Mouse (Mus musculus): Measurements from ENCODE around the gene Pygm.
A peak's percentile ranks its signal among the peaks of the same experiment; 100 is the strongest.

Pygm gene

DNA sequence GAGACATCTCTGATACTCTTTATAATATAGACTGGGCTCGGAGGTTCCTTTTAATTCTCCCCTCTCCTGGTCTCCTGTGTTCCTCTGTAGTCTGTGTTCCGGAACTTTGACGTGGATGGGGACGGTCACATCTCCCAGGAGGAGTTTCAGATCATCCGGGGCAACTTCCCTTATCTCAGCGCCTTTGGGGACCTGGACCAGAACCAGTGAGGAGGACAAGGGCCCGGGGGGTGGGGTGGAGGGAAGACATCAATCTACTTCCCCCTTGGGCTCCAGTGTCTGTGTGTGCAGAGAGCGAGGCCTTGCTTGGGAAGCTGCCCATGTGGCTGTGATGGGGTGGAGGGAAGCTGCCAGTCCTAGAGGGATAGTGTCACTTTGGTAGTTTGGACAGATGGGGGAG lies 24.6 kb downstream of the Pygm start:
- DNase-seq (ENCODE audit: extremely low read depth, low read depth), result peak; percentile 33

DNA sequence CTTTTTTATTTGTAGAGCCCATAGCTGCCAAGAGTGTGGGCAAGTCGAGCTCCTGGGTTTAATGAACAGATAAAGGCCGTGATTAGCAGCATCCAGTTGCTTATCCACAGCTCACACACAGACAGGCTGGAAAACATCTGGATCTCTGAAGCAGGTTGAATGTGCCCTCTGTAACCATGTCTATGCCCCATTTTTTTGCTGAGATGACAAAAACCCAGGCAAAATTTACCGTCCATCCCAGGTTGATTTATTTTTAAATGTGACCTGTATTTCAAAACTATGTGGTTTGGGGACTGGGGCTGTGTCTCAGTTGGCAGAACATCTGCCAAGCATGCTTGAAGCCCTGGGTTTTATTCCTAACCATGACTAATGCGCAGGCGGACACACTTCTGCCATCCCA lies 25.0 kb downstream of the Pygm start:
- no peak for DNase-seq (ENCODE audit: extremely low read depth, low read depth)

DNA sequence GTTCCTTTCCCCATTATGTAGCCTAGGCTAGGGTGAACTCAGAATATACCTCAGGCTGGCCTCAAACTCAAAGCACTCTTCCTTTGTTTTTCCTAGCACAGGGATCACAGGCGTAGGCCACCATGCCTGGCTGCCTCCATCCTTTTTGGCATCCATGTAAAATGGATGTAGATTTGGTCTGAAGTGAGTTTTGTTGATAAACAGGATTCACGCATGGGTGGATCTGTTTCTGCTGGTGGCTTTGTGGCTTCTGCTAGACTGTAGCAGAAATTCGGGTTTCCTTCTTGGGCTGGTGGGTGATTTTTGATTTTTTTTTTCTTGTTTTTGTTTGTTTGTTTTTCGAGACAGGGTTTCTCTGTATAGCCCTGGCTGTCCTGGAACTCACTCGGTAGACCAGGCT lies 25.7 kb downstream of the Pygm start:
- DNase-seq (ENCODE audit: extremely low read depth, low read depth), result no peak

DNA sequence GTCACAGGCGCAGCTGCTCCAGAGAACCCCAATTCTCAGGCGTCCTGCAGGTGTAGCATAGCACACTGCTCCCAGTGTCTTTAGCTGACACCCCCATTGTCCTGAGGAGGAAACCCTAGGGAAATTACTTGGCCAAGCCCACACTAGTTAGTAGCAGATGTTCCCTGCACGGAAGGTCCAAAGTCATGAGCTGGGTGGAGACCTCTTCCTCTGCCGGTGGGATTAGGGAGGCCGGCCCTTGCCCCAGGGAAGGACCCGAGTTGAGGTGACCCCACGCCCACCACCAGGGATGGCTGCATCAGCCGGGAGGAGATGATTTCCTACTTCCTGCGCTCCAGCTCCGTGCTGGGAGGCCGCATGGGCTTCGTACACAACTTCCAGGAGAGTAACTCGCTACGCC lies 28.6 kb downstream of the Pygm start:
- no peak for DNase-seq (ENCODE audit: extremely low read depth, low read depth)

DNA sequence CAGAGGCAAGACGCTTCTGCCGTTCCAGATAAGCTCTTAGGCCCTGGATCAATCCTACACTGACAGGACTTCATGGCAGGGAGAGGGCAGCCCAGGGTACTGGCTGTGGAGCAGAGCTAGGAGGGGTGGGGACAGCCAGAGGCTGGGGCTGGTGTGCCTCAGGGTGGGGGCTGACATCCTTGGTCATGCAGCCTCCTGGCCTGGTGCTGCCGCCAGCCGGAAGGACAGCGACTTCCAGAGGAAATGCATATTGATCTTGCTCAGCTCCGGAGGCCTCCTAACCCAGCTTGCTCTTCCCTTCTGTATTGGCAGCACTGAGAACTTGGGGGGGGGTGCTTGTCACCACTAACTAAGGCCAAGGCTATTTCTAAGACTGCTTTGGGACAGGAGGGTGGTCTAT lies 31.3 kb downstream of the Pygm start:
- no peak for DNase-seq (ENCODE audit: extremely low read depth, low read depth)

DNA sequence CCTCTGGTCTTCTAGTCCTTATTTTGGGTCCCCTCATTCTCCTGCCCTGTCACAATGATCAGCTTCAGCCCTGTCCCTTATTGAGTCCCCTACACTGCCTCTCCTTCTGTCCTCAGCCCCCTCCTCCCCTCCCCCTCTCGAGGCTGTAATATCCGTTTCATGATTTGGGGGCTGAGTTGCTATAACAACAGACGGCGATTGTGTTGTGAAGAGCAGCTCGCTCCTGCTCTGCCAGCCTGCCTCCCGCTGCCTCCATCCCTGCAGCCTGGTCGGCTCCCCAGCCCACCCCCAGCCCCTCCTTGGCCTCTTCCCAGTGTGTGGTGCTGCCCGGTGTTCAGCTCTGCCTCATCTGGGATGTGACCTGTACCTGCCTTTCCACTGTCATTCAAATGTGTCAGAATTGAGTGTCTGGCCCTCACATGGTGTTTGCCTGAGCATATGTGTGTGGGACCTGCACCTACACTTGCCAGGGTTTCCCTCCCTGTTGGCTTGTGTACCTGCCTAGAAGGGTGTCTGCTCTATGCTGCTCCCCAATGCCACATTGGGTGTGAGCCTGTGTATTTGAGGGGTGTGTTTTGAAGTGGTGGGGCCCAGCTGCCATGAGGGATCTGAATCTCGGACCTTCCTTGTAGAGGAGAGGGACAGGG lies 32.0 kb downstream of the Pygm start:
- no peak for DNase-seq (ENCODE audit: extremely low read depth, low read depth)

DNA sequence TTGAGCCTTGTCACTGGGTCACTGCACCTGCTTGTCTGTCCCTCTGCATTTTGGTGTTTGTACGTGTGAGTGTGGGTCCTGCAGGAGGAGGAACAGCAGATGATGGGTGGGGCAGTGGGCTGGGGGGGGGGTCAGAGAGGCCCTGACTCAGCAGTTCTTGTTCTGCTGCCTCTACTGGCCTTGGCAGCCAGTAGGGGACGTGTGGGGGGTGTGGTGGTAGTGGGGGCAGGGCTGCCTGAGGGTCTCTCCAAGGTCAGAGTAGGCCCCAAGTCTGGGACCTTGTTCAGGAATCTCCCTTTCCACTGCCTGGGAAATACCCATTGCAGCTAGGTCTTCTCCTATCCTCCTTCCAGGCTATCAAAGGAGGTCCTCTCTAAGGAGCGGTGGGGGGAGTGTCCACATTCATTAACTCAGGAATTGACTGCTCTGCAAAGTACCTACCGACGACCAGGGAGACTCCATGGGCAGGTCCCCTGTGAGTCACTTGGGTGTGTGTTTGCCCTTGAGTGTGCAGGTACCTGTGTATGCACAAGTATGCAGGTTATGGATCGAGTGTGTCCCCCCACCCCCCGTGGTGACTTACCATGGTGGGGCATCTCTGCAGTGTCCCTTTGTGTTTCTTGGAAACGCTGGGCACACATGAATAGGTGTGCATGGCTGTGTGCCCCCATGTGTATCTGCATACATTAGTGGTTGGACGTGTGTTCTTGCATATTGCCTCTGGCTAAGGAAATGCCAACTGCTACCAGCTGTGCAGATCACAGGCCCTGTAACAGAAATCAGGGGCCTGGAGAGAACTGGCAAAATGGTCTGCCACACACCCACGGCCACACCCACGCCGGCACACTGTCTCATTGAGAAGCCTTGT lies 32.9 kb downstream of the Pygm start:
- DNase-seq (ENCODE audit: extremely low read depth, low read depth), result no peak

DNA sequence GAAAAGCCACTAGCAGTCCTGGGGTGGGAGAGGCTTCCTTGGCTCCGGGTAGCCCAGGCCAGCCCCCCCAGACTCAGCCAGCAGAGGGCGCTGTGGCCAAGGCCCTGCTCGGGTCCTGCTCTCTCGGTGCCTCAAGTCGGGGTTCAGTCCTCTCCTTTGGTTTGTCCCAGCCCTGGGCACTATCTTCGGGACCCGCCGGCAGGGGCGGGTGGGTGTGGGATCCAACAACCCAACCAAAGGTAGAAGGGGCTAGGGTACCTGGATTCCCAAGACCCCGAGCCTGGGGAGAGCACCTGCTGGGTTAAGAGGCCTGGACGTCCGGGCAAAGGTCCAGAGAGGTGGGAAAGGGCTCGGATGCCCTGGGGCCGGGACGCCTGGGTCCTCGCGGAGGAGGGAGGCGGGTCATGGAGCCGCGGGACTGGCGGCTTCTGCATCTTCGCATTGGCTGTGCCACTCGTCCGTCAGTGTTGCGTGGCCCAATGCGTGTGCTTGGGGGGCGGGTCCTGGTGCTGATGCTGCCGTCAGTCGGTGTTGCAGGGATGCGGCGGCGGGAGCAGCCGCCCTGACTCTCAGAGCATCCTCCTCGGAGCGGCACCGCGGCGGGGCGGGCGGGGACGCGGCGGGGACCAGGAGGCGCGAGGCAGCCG lies 34.2 kb downstream of the Pygm start, which contains the start of gene Nrxn2:
Gene Nrxn2 (plus strand): TSS at position 499 of the 647 bp plus-strand sequence.
- peak; percentile 49 for DNase-seq (ENCODE audit: extremely low read depth, low read depth)

DNA sequence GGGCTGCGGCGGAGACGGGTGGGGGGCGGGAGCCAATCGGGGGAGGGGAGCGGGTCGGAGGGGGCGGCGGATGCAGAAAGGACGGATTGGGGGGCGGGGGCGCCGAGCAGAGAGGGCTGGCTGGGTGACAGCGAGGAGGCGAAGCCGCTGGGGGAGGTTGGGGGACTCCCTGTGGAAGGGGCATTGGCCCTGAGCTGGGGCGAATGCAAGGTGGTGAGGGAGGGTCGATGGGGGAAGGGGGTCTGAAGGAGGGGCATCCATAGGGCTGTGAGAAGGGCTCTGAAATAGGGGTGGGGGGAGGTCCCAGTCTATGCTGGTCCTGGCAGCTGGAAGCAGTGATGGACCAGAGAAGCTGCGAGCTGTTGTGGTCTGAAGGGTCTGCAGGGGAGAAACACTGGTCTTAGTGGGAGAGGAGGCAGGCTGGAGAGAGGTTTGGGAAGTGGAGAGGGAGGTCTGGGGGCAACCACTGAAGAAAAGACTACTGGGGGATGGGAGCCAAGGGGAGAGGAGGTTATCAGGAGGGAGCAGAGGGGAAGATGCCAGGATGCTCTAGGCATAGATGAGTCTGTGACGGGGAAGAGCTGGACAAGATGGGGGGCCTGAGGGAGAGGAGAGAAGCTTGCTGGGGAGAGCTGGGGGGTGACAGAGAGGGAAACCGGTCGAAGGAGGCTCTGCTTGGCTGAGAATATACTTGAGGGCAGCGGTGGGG lies 34.9 kb downstream of the Pygm start:
- no peak for DNase-seq (ENCODE audit: extremely low read depth, low read depth)

DNA sequence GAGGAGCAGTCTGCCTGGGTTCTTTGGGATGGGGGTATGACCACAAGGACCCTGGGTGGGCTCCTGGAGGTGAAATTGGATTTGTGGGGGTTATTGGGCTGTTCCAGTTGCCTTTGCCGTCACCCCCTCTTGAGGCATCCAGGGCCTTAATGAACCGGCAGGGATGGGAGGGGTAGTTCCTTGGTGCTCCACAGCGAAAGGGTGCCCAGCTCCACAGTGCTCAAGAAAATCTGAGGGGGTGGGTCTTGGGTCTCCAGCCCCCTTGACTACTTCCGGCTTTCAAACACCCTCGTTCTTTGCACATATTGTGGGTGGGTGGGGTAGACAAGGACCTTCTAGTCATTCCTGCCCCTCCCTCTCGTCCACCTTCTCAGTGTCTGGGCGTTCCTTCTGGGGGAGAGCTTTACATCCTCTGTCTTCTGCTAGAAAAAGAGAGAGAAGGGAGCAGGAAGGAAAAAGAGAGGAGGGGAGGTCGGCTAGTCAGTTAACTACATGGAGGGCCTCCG lies 35.7 kb downstream of the Pygm start:
- no peak for DNase-seq (ENCODE audit: extremely low read depth, low read depth)

DNA sequence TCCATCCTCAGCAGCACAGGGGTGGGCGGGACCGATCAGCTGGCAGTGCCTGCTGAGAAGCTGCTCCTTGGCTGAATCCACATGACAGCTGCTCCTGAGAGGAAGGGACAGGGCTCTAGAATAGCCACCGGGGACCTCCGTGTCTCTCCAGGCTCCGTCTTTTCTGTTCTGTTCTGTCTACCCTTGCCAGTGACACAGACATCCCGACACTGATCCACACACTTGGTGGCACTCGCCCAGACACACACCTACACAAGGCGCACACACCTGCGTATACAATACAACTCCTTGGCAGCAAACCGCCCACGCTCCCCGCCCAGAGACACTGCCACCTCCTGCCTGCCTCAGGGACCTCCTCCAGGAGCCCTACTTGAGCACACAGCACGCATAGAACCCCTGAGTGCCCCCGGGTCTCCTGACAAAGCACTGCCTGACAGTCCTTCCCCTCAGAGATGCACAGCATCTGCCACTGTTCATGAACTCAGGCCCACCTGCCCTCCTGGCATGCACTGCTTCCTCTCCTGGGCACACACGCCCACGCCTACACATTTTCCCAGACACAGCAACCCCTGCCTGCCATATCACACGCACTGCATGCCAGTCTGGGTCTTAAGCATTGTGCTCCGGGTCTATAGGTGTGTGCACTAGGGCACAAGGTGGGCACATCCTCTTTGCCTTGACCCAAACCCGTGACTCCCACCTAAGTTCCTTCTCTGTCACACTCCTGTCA lies 36.4 kb downstream of the Pygm start:
- no peak for DNase-seq (ENCODE audit: extremely low read depth, low read depth)

DNA sequence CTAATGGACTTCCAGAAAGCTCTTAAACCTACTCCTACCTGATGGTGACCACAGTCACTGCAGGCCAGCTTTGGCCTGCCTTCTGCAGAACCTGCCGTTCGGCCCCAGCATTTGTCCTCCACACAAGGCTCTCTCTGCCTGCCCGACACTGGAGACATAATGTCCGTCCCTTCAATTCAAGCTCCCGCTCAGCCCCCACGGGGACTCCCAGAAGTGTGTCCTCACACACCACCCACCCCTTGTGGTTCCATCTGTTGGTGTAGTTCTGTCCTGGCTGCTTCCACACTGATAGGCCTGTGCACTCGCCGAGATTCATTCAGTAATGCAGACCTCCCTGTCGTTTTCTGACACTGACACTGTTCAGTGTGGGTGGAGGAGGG lies 37.0 kb downstream of the Pygm start:
- no peak for DNase-seq (ENCODE audit: extremely low read depth, low read depth)

DNA sequence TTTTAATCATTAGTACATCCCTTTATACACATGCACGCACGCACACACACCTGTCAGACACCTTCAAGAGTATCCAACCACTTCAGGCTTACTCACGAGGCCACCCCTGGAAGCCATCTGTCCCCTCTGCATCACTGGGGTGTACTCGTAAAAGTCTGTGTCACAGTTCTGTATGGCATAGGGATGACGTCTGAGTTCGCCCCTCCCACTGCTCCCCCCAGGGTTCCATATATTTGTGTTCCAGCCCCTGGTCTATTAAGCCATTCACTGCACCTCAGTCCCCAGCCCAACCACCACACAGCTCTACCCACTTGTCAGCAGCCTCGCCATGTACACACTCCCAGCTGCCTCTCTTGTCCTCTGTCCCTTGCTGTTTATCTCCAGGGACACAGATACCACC lies 37.8 kb downstream of the Pygm start:
- no peak for DNase-seq (ENCODE audit: extremely low read depth, low read depth)

DNA sequence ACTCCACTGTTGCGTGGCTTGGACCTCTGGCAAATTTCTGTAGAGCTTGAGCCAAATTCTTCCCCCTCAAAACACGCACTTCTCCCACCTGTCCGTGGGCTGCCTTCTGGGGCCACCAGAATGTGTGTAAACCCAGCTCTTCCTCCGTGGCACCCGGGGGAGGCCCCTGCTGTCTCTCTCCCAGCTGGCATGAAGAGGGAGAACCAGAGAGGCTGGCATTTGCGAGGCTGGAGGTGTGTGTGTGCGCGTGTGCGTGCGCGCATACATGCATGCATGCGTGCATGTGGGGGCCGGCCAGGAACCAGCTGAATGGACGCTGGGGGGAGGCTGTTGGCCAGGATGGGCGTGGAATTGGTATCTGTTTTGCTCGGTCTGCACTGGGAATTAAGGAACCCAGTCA lies 39.0 kb downstream of the Pygm start:
- no peak for DNase-seq (ENCODE audit: extremely low read depth, low read depth)

DNA sequence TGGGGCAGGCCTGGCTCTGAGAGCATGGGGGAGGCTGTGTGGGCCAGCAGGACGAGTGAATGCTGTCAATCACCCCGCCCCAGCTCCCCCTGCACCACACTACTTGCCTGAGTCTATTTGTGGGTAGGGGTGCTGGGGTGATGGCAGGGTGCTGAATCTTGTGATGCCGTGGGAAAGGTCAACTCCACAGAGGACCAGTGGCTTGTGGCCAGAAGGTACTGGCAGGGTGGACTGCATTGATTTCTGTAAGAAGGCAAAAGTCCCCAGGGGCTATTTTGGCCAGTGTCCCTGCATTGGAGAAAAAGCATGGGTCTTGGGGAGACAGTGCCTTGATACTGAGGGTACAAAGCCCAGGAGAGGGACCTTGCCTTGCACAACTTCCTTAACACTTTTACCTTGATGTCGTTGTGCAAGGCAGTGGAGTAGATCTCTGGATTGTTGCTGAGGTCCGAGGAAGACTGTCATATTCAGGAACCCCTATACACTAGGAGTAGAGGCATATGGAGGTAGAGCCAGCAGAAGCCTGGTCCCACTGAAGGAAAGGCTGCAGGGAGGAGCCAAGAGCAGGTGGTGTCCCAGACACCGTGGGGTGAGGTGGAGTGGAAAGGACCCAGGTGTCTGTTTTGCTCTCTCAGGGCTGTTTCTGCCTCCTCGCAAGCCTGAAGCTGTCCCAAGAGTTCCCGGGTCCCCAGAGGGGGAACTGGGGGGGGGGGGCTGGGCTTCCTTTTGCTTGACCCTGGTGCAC lies 40.1 kb downstream of the Pygm start:
- no peak for DNase-seq (ENCODE audit: extremely low read depth, low read depth)

DNA sequence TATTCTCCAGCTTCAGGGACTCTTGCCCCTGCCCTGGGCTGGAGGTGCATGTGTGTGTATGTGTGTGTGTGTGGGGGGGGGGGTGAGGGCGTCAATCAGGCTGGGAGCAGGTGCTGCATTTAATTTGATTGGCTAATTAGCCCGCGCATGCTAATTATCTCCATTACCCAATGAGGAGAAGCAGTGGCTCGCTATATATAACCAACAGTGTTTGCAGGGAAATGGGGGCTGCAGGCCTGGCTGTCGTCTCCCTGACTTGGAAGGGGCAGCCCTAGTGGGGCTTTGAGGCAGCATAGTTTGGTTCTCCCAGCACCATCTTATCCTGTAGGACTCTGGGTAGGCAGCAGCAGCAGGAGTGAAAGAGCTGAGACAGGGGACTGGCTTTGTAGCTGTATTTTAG lies 41.4 kb downstream of the Pygm start:
- no peak for DNase-seq (ENCODE audit: extremely low read depth, low read depth)

DNA sequence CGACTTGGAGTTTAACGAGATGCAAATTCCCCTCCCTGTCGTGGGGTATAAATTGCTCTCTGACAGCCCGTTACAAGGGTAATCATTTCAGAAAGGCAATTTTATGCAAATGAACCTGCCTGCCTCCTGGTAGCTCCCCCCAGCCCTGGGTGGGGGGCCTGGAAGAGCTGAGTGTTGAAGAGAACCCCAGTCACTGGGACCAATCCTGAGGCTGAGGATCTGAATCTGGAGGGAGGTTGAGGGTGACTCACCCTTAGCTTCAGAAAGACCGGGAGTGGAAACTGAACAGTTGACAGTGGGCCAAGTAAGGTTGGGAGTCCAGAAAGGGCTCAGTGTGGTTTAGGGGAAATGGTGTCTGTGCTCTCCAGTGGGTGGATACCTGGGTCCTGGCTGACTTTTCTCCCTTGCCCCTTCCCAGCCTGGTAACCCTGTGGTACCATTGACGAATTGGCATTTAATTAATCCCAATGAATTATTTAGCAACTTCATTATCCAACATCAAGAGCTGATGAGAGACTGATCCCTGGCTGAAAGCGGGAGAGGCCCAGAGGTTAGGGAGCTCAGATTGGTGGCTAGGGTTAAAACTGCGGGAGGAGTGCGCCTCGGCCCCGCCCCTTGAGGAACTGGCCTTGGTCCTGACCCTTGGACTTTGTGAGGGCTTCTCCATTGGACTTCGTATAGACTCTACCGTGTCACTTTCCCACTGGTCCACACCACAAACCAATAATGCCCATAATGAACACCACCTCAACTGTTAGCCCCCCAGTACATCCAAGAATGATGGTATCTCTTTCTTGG lies 42.7 kb downstream of the Pygm start:
- no peak for DNase-seq (ENCODE audit: extremely low read depth, low read depth)

DNA sequence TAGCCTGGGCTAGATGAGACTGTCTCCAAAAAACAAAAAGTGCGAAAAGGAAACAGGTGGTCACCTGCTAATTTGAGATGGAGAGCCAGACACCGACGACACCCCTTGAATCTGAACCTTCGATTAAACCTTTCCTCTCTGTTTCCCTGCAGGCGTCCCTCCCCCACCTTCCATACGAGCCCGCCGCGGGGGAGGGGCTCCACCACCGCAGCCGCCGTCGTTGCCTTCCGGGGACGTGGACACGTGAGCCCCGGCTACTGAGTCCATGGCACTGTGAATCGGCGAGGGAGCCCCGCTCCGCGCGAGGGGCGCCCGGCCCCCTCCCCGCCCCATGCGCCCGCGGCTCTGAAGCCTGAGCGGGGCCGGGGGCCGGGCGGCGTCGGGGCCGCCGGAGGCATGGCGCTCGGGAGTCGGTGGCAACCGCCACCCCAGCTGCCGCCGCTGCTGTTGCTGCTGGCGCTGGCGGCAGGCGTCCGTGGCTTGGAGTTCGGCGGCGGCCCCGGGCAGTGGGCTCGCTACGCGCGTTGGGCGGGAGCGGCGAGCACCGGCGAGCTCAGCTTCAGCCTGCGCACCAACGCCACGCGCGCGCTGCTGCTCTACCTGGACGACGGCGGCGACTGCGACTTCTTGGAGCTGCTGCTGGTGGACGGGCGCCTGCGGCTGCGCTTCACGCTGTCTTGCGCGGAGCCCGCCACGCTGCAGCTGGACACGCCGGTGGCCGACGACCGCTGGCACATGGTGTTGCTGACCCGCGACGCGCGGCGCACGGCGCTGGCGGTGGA lies 43.6 kb downstream of the Pygm start:
- no peak for DNase-seq (ENCODE audit: extremely low read depth, low read depth)
